Mouse (Mus musculus): ENCODE measurements around the gene Rsrc2.

GRCm38 (mm10) chr5:123793081-123793480 is 43.9 kb upstream of the Rsrc2 start:
- TF ChIP-seq CTCF (IDR thresholded peaks at IDR 0.05; ENCODE audit: insufficient read depth, low read length) (no peak), POLR2A (IDR thresholded peaks at IDR 0.05; ENCODE audit: borderline replicate concordance, extremely low read depth, low read depth, low read length) (no peak)
